Mouse (Mus musculus): ENCODE results near the gene Prap1. TPM values are rescaled to one million over a fixed set of nuclear protein-coding genes. Genes with fewer than 3 reads are reported as not detected.
"Not testable (repeated sequence)": the region's sequence is repeated elsewhere in the genome, so short reads cannot be mapped to it uniquely, and the experiment has no call there.

Prap1 gene
- total RNA-seq, 2 experiments from 2014 or later: not detected

GRCm38 (mm10) chr7:140082242-140082678 lies 10.9 kb upstream of the Prap1 start, which contains the start of gene Caly:
Caly (minus strand) TSS chr7:140082548.
- peak; percentile 46 for DNase-seq

- DNase-seq: no peak
These were observed 2.6 kb upstream of the Prap1 start for GRCm38 (mm10) chr7:140090601-140091000.

GRCm38 (mm10) chr7:140094954-140095353 lies 1.8 kb downstream of the Prap1 start:
- DNase-seq: no peak

- no peak for DNase-seq
These were observed 2.4 kb downstream of the Prap1 start for GRCm38 (mm10) chr7:140095556-140095955.

GRCm38 (mm10) chr7:140096055-140096454 lies 2.9 kb downstream of the Prap1 start:
- no peak for DNase-seq

- DNase-seq: no peak
These were observed 5.3 kb downstream of the Prap1 start for GRCm38 (mm10) chr7:140098466-140098865.

- DNase-seq: no peak
These were observed 8.3 kb downstream of the Prap1 start for GRCm38 (mm10) chr7:140101498-140101897.

GRCm38 (mm10) chr7:140101993-140102860 lies 9.0 kb downstream of the Prap1 start, which contains the start of gene Fuom:
Fuom (minus strand) TSS chr7:140102441.
- DNase-seq: peak; percentile 95

- peak; percentile 61 for DNase-seq
These were observed 10.8 kb downstream of the Prap1 start for GRCm38 (mm10) chr7:140104009-140104408.

- DNase-seq: no peak
These were observed 18.7 kb downstream of the Prap1 start for GRCm38 (mm10) chr7:140111943-140112342.

- DNase-seq: peak; percentile 80
These were observed 22.6 kb downstream of the Prap1 start, which contains the start of gene Paox for GRCm38 (mm10) chr7:140115583-140116328. Paox (plus strand) TSS chr7:140115799.

- DNase-seq: peak; percentile 96
These were observed 23.3 kb downstream of the Prap1 start, which contains the start of gene Echs1 for GRCm38 (mm10) chr7:140116329-140117054. Echs1 (minus strand) TSS chr7:140116476.

GRCm38 (mm10) chr7:140120484-140120883 lies 27.3 kb downstream of the Prap1 start:
- no peak for DNase-seq

GRCm38 (mm10) chr7:140121338-140121910 lies 28.2 kb downstream of the Prap1 start:
- no peak for DNase-seq

- no peak for DNase-seq
These were observed 29.6 kb downstream of the Prap1 start for GRCm38 (mm10) chr7:140122765-140123164.

- DNase-seq: no peak
These were observed 31.2 kb downstream of the Prap1 start for GRCm38 (mm10) chr7:140124382-140124781.

GRCm38 (mm10) chr7:140125278-140126021 lies 32.3 kb downstream of the Prap1 start:
- peak; percentile 98 for DNase-seq

GRCm38 (mm10) chr7:140126022-140126350 lies 32.8 kb downstream of the Prap1 start:
- DNase-seq: no peak

- DNase-seq: no peak
These were observed 33.7 kb downstream of the Prap1 start for GRCm38 (mm10) chr7:140126934-140127333.

- DNase-seq: no peak
These were observed 34.7 kb downstream of the Prap1 start for GRCm38 (mm10) chr7:140127911-140128310.

- DNase-seq: not testable (repeated sequence)
These were observed 39.0 kb downstream of the Prap1 start for GRCm38 (mm10) chr7:140132184-140132583.
